Comparison of ENCODE assay signal across 9 mouse cellular contexts in the genomic region with DNA sequence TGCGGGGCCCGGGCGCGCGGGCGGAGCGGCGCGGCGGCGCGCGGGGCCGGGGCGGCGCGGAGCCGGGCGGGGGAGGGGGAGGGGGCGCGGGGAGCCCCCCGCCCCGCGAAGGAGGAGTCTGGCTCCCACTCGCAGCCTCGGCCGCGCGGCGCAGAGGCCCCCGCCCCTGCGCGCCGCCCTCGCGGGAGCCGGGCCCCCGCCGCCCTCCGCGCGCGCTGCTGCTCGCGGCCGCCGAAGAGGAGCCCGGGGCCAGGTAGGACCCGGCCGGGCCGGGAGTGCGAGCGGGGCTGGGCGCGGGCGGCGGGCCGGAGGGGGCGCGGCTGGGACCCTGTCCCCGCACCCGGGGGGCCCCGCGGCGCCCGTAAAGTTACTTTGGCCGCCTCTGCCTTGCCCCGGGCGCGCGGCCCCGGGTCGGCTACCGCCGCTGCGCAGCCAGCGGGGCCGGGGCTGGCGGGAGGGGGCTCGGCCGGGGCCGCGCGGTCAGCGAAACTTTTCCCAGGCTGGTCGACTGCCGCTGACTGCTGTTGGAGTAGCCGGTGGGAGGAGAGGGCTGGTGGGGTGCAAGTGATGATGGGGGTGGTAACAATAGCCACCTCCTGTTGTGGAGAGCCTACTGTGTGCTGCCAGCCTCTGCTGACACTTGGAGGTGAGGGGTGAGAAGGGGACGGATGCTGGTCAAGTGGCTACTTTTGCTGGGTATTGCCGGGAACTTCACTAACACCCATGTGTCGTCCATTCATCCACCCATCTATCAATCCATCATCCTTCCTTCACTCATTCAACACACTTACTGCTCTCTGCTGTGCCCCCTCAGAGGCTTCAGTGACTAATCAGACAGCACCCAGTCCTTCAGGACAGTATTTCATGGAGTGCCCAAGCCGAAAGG. TPM values are rescaled to one million over a fixed set of nuclear protein-coding genes. Genes with fewer than 3 reads are reported as not detected.
A peak's percentile ranks its signal among the peaks of the same experiment; 100 is the strongest.
DNase-seq lines count a peak whose midpoint lies in the region; ATAC-seq and TF ChIP-seq lines count a peak whose summit lies in the region.
"Had no signal": no experiment of that assay in that cellular context is flagged by ENCODE, and none has a peak within 500 bp of the region (broad histone marks: within the 10 kb centered on the region; RNA-seq: fewer than 3 reads in every experiment).

No protein-coding gene starts in this region.

- peak overlapping the region; percentile 81 for H3K9ac ChIP-seq in forebrain, postnatal 0 days
- H3K9ac ChIP-seq in liver, embryonic 15.5 days, result no peak overlapping the region
- H3K9ac ChIP-seq in stomach, postnatal 0 days (ENCODE audit: low read length), result peak overlapping the region; percentile 23; the same call in 1 of the 2 replicates

- no peaks in the 10 kb centered on the region for H3K36me3 ChIP-seq in forebrain, postnatal 0 days (ENCODE audit: insufficient read depth)
- H3K36me3 ChIP-seq in liver, embryonic 15.5 days (replicated peaks), result no peaks in the 10 kb centered on the region
- H3K36me3 ChIP-seq in stomach, postnatal 0 days (ENCODE audit: control insufficient read depth, insufficient read depth, low read length), result no peaks in the 10 kb centered on the region

- peak overlapping the region; percentile 93 for H3K27ac ChIP-seq in forebrain, postnatal 0 days (ENCODE audit: low read depth, low read length)
- no peak overlapping the region for H3K27ac ChIP-seq in liver, embryonic 15.5 days (replicated peaks)
- no peak overlapping the region for H3K27ac ChIP-seq in stomach, postnatal 0 days (replicated peaks)

- H3K4me3 ChIP-seq in forebrain, postnatal 0 days (ENCODE audit: low read depth, low read length), result peak overlapping the region; percentile 74
- H3K4me3 ChIP-seq in liver, embryonic 15.5 days (replicated peaks), result 0 out of 2 replicates have a peak overlapping the region, but pooled peaks have one; percentile 15
- H3K4me3 ChIP-seq in stomach, postnatal 0 days (ENCODE audit: low read depth, low read length), result peak overlapping the region; percentile 39

- H3K4me2 ChIP-seq in forebrain, postnatal 0 days (ENCODE audit: low read depth), result peak overlapping the region; percentile 75
- peak overlapping the region; percentile 30; the same call in 1 of the 2 replicates for H3K4me2 ChIP-seq in liver, embryonic 15.5 days
- H3K4me2 ChIP-seq in stomach, postnatal 0 days (replicated peaks; ENCODE audit: low read depth), result peak overlapping the region; percentile 57

- TF ChIP-seq EP300 in stomach, postnatal 0 days (optimal IDR thresholded peaks at IDR 0.05), result no peak

- peaks cover 17% of the 10 kb centered on the region for H3K4me1 ChIP-seq in forebrain, postnatal 0 days (ENCODE audit: insufficient read depth)
- H3K4me1 ChIP-seq in liver, embryonic 15.5 days (replicated peaks), result no peaks in the 10 kb centered on the region
- no peaks in the 10 kb centered on the region for H3K4me1 ChIP-seq in stomach, postnatal 0 days (replicated peaks; ENCODE audit: control insufficient read depth, insufficient read depth)

- TF ChIP-seq CTCF in forebrain, postnatal 0 days (IDR thresholded peaks at IDR 0.05; ENCODE audit: low read depth), result no peak
- TF ChIP-seq CTCF in stomach, postnatal 0 days (IDR thresholded peaks at IDR 0.05; ENCODE audit: low read depth), result no peak

- H3K27me3 ChIP-seq in forebrain, postnatal 0 days (ENCODE audit: insufficient read depth, low read length), result no peaks in the 10 kb centered on the region
- H3K27me3 ChIP-seq in liver, embryonic 15.5 days, result peaks cover 53% of the 10 kb centered on the region
- peaks cover 7% of the 10 kb centered on the region; the same call in 1 of the 2 replicates for H3K27me3 ChIP-seq in stomach, postnatal 0 days (ENCODE audit: control insufficient read depth, insufficient read depth, low read length)

- H3K9me3 ChIP-seq in forebrain, postnatal 0 days (ENCODE audit: low read length), result no peaks in the 10 kb centered on the region
- H3K9me3 ChIP-seq in liver, embryonic 15.5 days (replicated peaks), result no peaks in the 10 kb centered on the region
- no peaks in the 10 kb centered on the region for H3K9me3 ChIP-seq in stomach, postnatal 0 days (ENCODE audit: control insufficient read depth, low read length)

- 2% methylated on average over 38 of the region's 92 CpGs for WGBS in forebrain, postnatal 0 days
- 4% methylated on average over 49 of the region's 92 CpGs for WGBS in liver, embryonic 15.5 days (ENCODE audit: insufficient replicate concordance)
- WGBS in stomach, postnatal 0 days, result 2% methylated on average over 48 of the region's 92 CpGs

- ATAC-seq in forebrain, postnatal 0 days, result peak; percentile 51
- no peak for ATAC-seq in liver, embryonic 15.5 days (ENCODE audit: insufficient read depth)
- no peak for ATAC-seq in stomach, postnatal 0 days (ENCODE audit: low FRiP score, low TSS enrichment)

- DNase-seq in right cerebral cortex, postnatal 4 days, result peak; percentile 69
- DNase-seq in right cerebral cortex, postnatal 10 days (ENCODE audit: low spot score in 2 of 2), result no peak
- peak; percentile 84 for DNase-seq in forebrain, postnatal 0 days
- no peak for DNase-seq in stomach, postnatal 0 days (ENCODE audit: low spot score)
- no peak for DNase-seq in layer of hippocampus, adult 9-10 months (ENCODE audit: low spot score)
- DNase-seq in layer of hippocampus, adult 8-10 months (ENCODE audit: low spot score in 2 of 2), result no peak
- DNase-seq: kidney, adult 18-20 months had no signal

RNA-seq across cellular contexts. Expression of a gene that starts 0.8 kb away (rescaled TPM):
- 352 and 534 TPM in 2 replicates for total RNA-seq in forebrain, postnatal 0 days (2014; rRNA removed)
- polyA plus RNA-seq in forebrain, postnatal 0 days (2015; fragmentation: Nextera tagmentation; extraction: Ambion mirVana), result 227 and 361 TPM in 2 replicates
- 0.13 and 0.17 TPM in 2 replicates for polyA plus RNA-seq in liver, embryonic 15.5 days (2015; fragmentation: Nextera tagmentation; extraction: Ambion mirVana)
- 0.08 and 0.10 TPM in 2 replicates for polyA plus RNA-seq in stomach, postnatal 0 days (2015; fragmentation: Nextera tagmentation; extraction: Ambion mirVana)
- total RNA-seq in layer of hippocampus, adult 8-10 months (2022), result 100 to 1,000 TPM; 164 to 204 (median 185) TPM
- total RNA-seq: common myeloid progenitor, adult 5-6 weeks had no signal

RNA-seq across cellular contexts. Expression of a gene that starts 55.3 kb away (rescaled TPM):
- total RNA-seq in forebrain, postnatal 0 days (2014; rRNA removed), result 28.1 and 33.5 TPM in 2 replicates
- 9.7 and 12.0 TPM in 2 replicates for polyA plus RNA-seq in forebrain, postnatal 0 days (2015; fragmentation: Nextera tagmentation; extraction: Ambion mirVana)
- 0.16 and 0.24 TPM in 2 replicates for polyA plus RNA-seq in liver, embryonic 15.5 days (2015; fragmentation: Nextera tagmentation; extraction: Ambion mirVana)
- polyA plus RNA-seq in stomach, postnatal 0 days (2015; fragmentation: Nextera tagmentation; extraction: Ambion mirVana), result 5.0 and 5.5 TPM in 2 replicates
- total RNA-seq in layer of hippocampus, adult 8-10 months (2022), result 10 to 100 TPM; 17.6 to 18.5 (median 18.2) TPM
- total RNA-seq: common myeloid progenitor, adult 5-6 weeks had no signal

Comparison
In these comparisons a context has a peak if more than half of its experiments do, and no peak if none do; other contexts are left out.
1. DNase-seq: peak in right cerebral cortex, postnatal 4 days (single experiment) and forebrain, postnatal 0 days (single experiment); none in right cerebral cortex, postnatal 10 days (0 of 2), stomach, postnatal 0 days (single experiment), layer of hippocampus, adult 9-10 months (single experiment) and layer of hippocampus, adult 8-10 months (0 of 2).
2. H3K4me3 ChIP-seq: peak in every context shown above with its lines; median percentile 74 in forebrain, postnatal 0 days; 39 in stomach, postnatal 0 days; 15 in liver, embryonic 15.5 days.
3. RNA of a gene that starts 0.8 kb away (polyA plus RNA-seq): 227 to 361 TPM in forebrain, postnatal 0 days; 0.13 to 0.17 TPM in liver, embryonic 15.5 days and 0.08 to 0.10 TPM in stomach, postnatal 0 days; every median in the first group is over 100 times any median in the second.
4. Peak in every context shown above with its lines, with median percentiles within 50 percentile points of each other: H3K4me2 ChIP-seq.